ENCODE assay signal across 16 mouse cellular contexts in the genomic region with DNA sequence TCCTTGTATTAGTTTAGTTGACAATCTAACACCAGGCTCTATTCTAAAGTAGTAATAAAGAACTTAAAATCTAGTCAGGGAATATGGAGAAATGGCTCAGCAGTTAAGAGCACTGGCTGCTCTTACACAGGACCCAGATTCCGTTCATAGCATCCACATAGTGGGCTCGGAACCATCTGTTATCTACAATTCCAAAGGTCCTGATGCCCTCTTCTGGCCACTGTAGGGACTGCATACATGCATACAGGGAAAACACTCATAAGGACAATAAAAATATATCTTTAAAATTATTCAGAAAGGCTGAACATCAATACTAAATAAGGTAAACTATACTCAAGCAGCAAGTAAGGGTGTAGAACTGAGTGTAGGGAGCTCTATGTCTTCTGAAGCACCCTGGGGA. TPM values are rescaled to one million over a fixed set of nuclear protein-coding genes. Genes with fewer than 3 reads are reported as not detected.
DNase-seq lines count a peak whose midpoint lies in the region; ATAC-seq and TF ChIP-seq lines count a peak whose summit lies in the region.
"Had no signal": no experiment of that assay in that cellular context is flagged by ENCODE, and none has a peak within 500 bp of the region (broad histone marks: within the 10 kb centered on the region; RNA-seq: fewer than 3 reads in every experiment).

No protein-coding gene starts in this region.

- peak; percentile 21 for DNase-seq in kidney, adult 18-20 months
- peak; percentile 4 for DNase-seq in midbrain, embryonic 14.5 days
- DNase-seq in Patski (ENCODE audit: low read depth, low spot score), result no peak
- peak; percentile 21 for DNase-seq in thymus, postnatal 0 days (ENCODE audit: low spot score)
- DNase-seq in ovary, postnatal 10 days (ENCODE audit: low spot score), result no peak
- DNase-seq in adrenal gland, adult 2 months, result no peak
- DNase-seq: adrenal gland, postnatal 36 days; cerebellum, adult 2 months had no signal

- POLR2A ChIA-PET in Patski (lab: Charles Lee), result no interaction called here

- in situ Hi-C loops in Patski (cut with MboI; ENCODE audit: low pct_unique_long_range_greater_than_20kb), result no loop called here

- peaks cover 78% of the 10 kb centered on the region for H3K36me3 ChIP-seq in kidney, embryonic 14.5 days (ENCODE audit: control insufficient read depth, insufficient read depth, low read length)
- peaks cover 48% of the 10 kb centered on the region for H3K36me3 ChIP-seq in midbrain, embryonic 14.5 days (ENCODE audit: control insufficient read depth, insufficient read depth, low read length)
- peaks cover 61% of the 10 kb centered on the region for H3K36me3 ChIP-seq in midbrain, embryonic 13.5 days

- no peak overlapping the region for H3K4me3 ChIP-seq in kidney, embryonic 14.5 days (ENCODE audit: low read length)
- H3K4me3 ChIP-seq in midbrain, embryonic 14.5 days (replicated peaks; ENCODE audit: low read depth, low read length), result no peak overlapping the region
- no peak overlapping the region for H3K4me3 ChIP-seq in midbrain, embryonic 13.5 days (replicated peaks)
- H3K4me3 ChIP-seq: embryonic facial prominence, embryonic 12.5 days; hindbrain, embryonic 15.5 days; limb, embryonic 15.5 days had no signal

- peak; percentile 53 for TF ChIP-seq CTCF in Patski (IDR thresholded peaks at IDR 0.05)

- H3K27ac ChIP-seq in kidney, embryonic 14.5 days (ENCODE audit: low read depth, low read length), result no peak overlapping the region
- H3K27ac ChIP-seq in midbrain, embryonic 14.5 days (replicated peaks; ENCODE audit: low read depth, low read length), result no peak overlapping the region
- no peak overlapping the region for H3K27ac ChIP-seq in midbrain, embryonic 13.5 days
- H3K27ac ChIP-seq: embryonic facial prominence, embryonic 12.5 days; hindbrain, embryonic 15.5 days; limb, embryonic 15.5 days had no signal

- H3K27me3 ChIP-seq in kidney, embryonic 14.5 days (ENCODE audit: control insufficient read depth, insufficient read depth, low read length), result no peaks in the 10 kb centered on the region
- H3K27me3 ChIP-seq in midbrain, embryonic 14.5 days (ENCODE audit: control insufficient read depth, insufficient read depth, low read length), result no peaks in the 10 kb centered on the region
- H3K27me3 ChIP-seq in midbrain, embryonic 13.5 days, result no peaks in the 10 kb centered on the region
- H3K27me3 ChIP-seq in Patski, result no peaks in the 10 kb centered on the region
- H3K27me3 ChIP-seq: embryonic facial prominence, embryonic 12.5 days; hindbrain, embryonic 15.5 days; limb, embryonic 15.5 days had no signal

- H3K4me1 ChIP-seq in kidney, embryonic 14.5 days (ENCODE audit: control insufficient read depth, insufficient read depth, low read length), result no peaks in the 10 kb centered on the region
- H3K4me1 ChIP-seq in midbrain, embryonic 14.5 days (ENCODE audit: control insufficient read depth, insufficient read depth, low read length), result no peaks in the 10 kb centered on the region
- H3K4me1 ChIP-seq in midbrain, embryonic 13.5 days (replicated peaks), result no peaks in the 10 kb centered on the region
- H3K4me1 ChIP-seq: embryonic facial prominence, embryonic 12.5 days; hindbrain, embryonic 15.5 days; limb, embryonic 15.5 days had no signal

- H3K9me3 ChIP-seq in kidney, embryonic 14.5 days (ENCODE audit: control insufficient read depth, low read length), result no peaks in the 10 kb centered on the region
- no peaks in the 10 kb centered on the region for H3K9me3 ChIP-seq in midbrain, embryonic 14.5 days (ENCODE audit: control insufficient read depth, low read length)
- H3K9me3 ChIP-seq in midbrain, embryonic 13.5 days, result no peaks in the 10 kb centered on the region
- H3K9me3 ChIP-seq: G1E; hindbrain, embryonic 15.5 days; limb, embryonic 15.5 days had no signal

- CTCF ChIA-PET in Patski (lab: Charles Lee), result interaction anchor here (1.2 kb wide), 1 partner anchor 12 kb away, joined by 3 read pairs; no protein-coding TSS in a partner anchor

- H3K4me2 ChIP-seq in kidney, embryonic 14.5 days (replicated peaks; ENCODE audit: low read depth, low read length), result no peak overlapping the region
- no peak overlapping the region for H3K4me2 ChIP-seq in midbrain, embryonic 14.5 days (ENCODE audit: low read length)
- H3K4me2 ChIP-seq in midbrain, embryonic 13.5 days (replicated peaks), result no peak overlapping the region
- H3K4me2 ChIP-seq: embryonic facial prominence, embryonic 12.5 days; hindbrain, embryonic 15.5 days; limb, embryonic 15.5 days had no signal

- WGBS in kidney, embryonic 14.5 days, result 94% methylated on average over 2 of the region's 2 CpGs
- WGBS in midbrain, embryonic 14.5 days, result 95% methylated on average over 2 of the region's 2 CpGs
- 99% methylated on average over 2 of the region's 2 CpGs for WGBS in midbrain, embryonic 13.5 days

- no peak overlapping the region for H3K9ac ChIP-seq in kidney, embryonic 14.5 days (ENCODE audit: low read depth, low read length)
- no peak overlapping the region for H3K9ac ChIP-seq in midbrain, embryonic 14.5 days (replicated peaks; ENCODE audit: low read length)
- no peak overlapping the region for H3K9ac ChIP-seq in midbrain, embryonic 13.5 days (replicated peaks)
- H3K9ac ChIP-seq: embryonic facial prominence, embryonic 12.5 days; hindbrain, embryonic 15.5 days; limb, embryonic 15.5 days had no signal

- ATAC-seq in kidney, embryonic 14.5 days (ENCODE audit: low FRiP score, low TSS enrichment), result no peak
- ATAC-seq in midbrain, embryonic 14.5 days (ENCODE audit: low FRiP score, low TSS enrichment), result no peak
- ATAC-seq in midbrain, embryonic 13.5 days, result no peak
- no peak for ATAC-seq in Patski
- ATAC-seq: forebrain, embryonic 16.5 days; midbrain, embryonic 16.5 days had no signal

RNA-seq across cellular contexts. Expression of a gene that starts 36.7 kb away (rescaled TPM):
- 24.5 and 44.8 TPM in 2 replicates for polyA plus RNA-seq in kidney, embryonic 14.5 days (2014; fragmentation: Nextera tagmentation; extraction: Ambion mirVana)
- polyA plus RNA-seq in midbrain, embryonic 14.5 days (2014; fragmentation: Nextera tagmentation; extraction: Ambion mirVana), result 10.4 and 13.0 TPM in 2 replicates
- 17.1 and 18.6 TPM in 2 replicates for polyA plus RNA-seq in midbrain, embryonic 13.5 days (2015; fragmentation: Nextera tagmentation; extraction: Ambion mirVana)
- 33.7 TPM for polyA plus RNA-seq in Patski (2021)
- 5.0 and 5.4 TPM in 2 replicates for polyA plus RNA-seq in thymus, postnatal 0 days (2015; fragmentation: Nextera tagmentation; extraction: Ambion mirVana)
- 10 to 100 TPM; 16.7 to 24.6 TPM for total RNA-seq in adrenal gland, adult 2 months (2021)
- 3.1 and 7.5 TPM in 2 replicates for polyA plus RNA-seq in adrenal gland, adult 2 months (2012; rRNA removed)

RNA-seq across cellular contexts. Expression of a gene that starts 45.6 kb away (rescaled TPM):
- 8.7 and 14.3 TPM in 2 replicates for polyA plus RNA-seq in kidney, embryonic 14.5 days (2014; fragmentation: Nextera tagmentation; extraction: Ambion mirVana)
- polyA plus RNA-seq in midbrain, embryonic 14.5 days (2014; fragmentation: Nextera tagmentation; extraction: Ambion mirVana), result 9.2 and 10.1 TPM in 2 replicates
- 7.0 and 7.2 TPM in 2 replicates for polyA plus RNA-seq in midbrain, embryonic 13.5 days (2015; fragmentation: Nextera tagmentation; extraction: Ambion mirVana)
- 19.1 TPM for polyA plus RNA-seq in Patski (2021)
- 4.0 and 6.0 TPM in 2 replicates for polyA plus RNA-seq in thymus, postnatal 0 days (2015; fragmentation: Nextera tagmentation; extraction: Ambion mirVana)
- 10 to 100 TPM; 42.3 to 53.0 TPM for total RNA-seq in adrenal gland, adult 2 months (2021)
- polyA plus RNA-seq in adrenal gland, adult 2 months (2012; rRNA removed), result 18.5 TPM in 2 replicates

Comparison
In these comparisons a context has a peak if more than half of its experiments do, and no peak if none do; other contexts are left out.
1. DNase-seq: peak in kidney, adult 18-20 months (single experiment), midbrain, embryonic 14.5 days (single experiment) and thymus, postnatal 0 days (single experiment); none in Patski (single experiment), ovary, postnatal 10 days (single experiment) and adrenal gland, adult 2 months (single experiment).